Mouse (Mus musculus) lung, postnatal 0 days (tissue): ENCODE data around the gene Gucy1a1. TPM values are rescaled to one million over a fixed set of nuclear protein-coding genes. Genes with fewer than 3 reads are reported as not detected.

Experiments
- ATAC-seq: fragments of 200-750 bp; cut with Nextera tagmentation; 2 replicates; pipeline ENCODE4 v1.8.0; 2017; ENCODE audit warnings: moderate library complexity
- DNase-seq: peaks from one replicate; pipeline ENCODE4 v3.0.0-alpha.2; 2016; ENCODE audit warnings: low spot score
- H3K27ac ChIP-seq: fragments of 300-500 bp; sonication (generic); 2 replicates; pipeline ENCODE4 v1.5.1; 2014; ENCODE audit warnings: antibody characterized with exemption, mild to moderate bottlenecking, low read length, mixed read lengths
- H3K27me3 ChIP-seq: fragments of 300-500 bp; sonication (generic); replicated peaks from 2 replicates; pipeline ENCODE4 v1.6.1; 2014; ENCODE audit warnings: low read length, mixed read lengths; ENCODE audit not compliant: insufficient read depth
- H3K36me3 ChIP-seq: fragments of 300-500 bp; sonication (generic); 2 replicates; pipeline ENCODE4 v1.6.1; 2014; ENCODE audit warnings: low read length, mixed read lengths; ENCODE audit not compliant: insufficient read depth
- H3K4me1 ChIP-seq: fragments of 300-500 bp; sonication (generic); 2 replicates; pipeline ENCODE4 v1.6.1; 2014; ENCODE audit warnings: antibody characterized with exemption, low read depth, low read length, mixed read lengths; ENCODE audit not compliant: insufficient read depth
- H3K4me2 ChIP-seq: fragments of 300-500 bp; sonication (generic); replicated peaks from 2 replicates; pipeline ENCODE4 v1.6.1; 2014; ENCODE audit warnings: low read depth, mild to moderate bottlenecking, low read length, moderate library complexity, mixed read lengths
- H3K4me3 ChIP-seq: fragments of 300-500 bp; sonication (generic); 2 replicates; pipeline ENCODE4 v1.5.1; 2014; ENCODE audit warnings: low read depth, low read length
- H3K9ac ChIP-seq: fragments of 300-500 bp; sonication (generic); replicated peaks from 2 replicates; pipeline ENCODE4 v1.6.1; 2014; ENCODE audit warnings: low read depth, mild to moderate bottlenecking
- H3K9me3 ChIP-seq: fragments of 300-500 bp; sonication (generic); 2 replicates; pipeline ENCODE4 v1.6.1; 2016; ENCODE audit warnings: low read length, mixed read lengths
- CTCF ChIP-seq: IDR thresholded peaks from 2 replicates; pipeline ENCODE4 v1.5.1; 2016; ENCODE audit warnings: antibody characterized with exemption, mild to moderate bottlenecking
- EP300 ChIP-seq: IDR thresholded peaks from 2 replicates; pipeline ENCODE4 v1.6.1; 2016; ENCODE audit warnings: antibody characterized with exemption, mild to moderate bottlenecking, control low read depth
- WGBS: fragments of 180-500 bp; shearing (Covaris S2); extraction: QIAGEN DNeasy Blood & Tissue Kit; methylation state at CpG from one replicate; pipeline ENCODE4 v1.1.7; 2014; 5-methylcytosine and 5-hydroxymethylcytosine counted together
- polyA plus RNA-seq: library from polyadenylated mRNA; unstranded; fragments of >200 nt; fragmentation: Nextera tagmentation; extraction: Ambion mirVana; gene quantifications from 2 replicates; pipeline ENCODE4 v1.2.1, GENCODE M21; 2015

The Gucy1a1 gene
- polyA plus RNA-seq, 1 experiment from 2014 or later, result 101 TPM

GRCm38 (mm10) chr3:82073741-82074181 is 71.8 kb downstream of the Gucy1a1 start:
- H3K4me1 ChIP-seq, result no peaks in the 10 kb centered on the region
- 0 out of 2 replicates have a peak overlapping the region, but pooled peaks have one; percentile 73 for H3K27ac ChIP-seq
- H3K36me3 ChIP-seq, result no peaks in the 10 kb centered on the region
- no peaks in the 10 kb centered on the region for H3K27me3 ChIP-seq
- H3K9ac ChIP-seq, result peak overlapping the region; percentile 32
- DNase-seq (peak; percentile 63), ATAC-seq (peak; percentile 68)
- H3K4me2 ChIP-seq, result peak overlapping the region; percentile 81
- no peak for TF ChIP-seq EP300
- TF ChIP-seq CTCF, result no peak
- 0% methylated on average over 34 of the region's 34 CpGs for WGBS
- no peaks in the 10 kb centered on the region for H3K9me3 ChIP-seq
- H3K4me3 ChIP-seq, result peak overlapping the region; percentile 51

- no peaks in the 10 kb centered on the region for H3K9me3 ChIP-seq
- TF ChIP-seq EP300, result no peak
- TF ChIP-seq CTCF, result no peak
- H3K27ac ChIP-seq, result no peak overlapping the region
- no peaks in the 10 kb centered on the region for H3K4me1 ChIP-seq
- no peak overlapping the region for H3K4me2 ChIP-seq
- H3K9ac ChIP-seq, result no peak overlapping the region
- 70% methylated on average over 5 of the region's 5 CpGs for WGBS
- DNase-seq, result no peak
- no peak for ATAC-seq
- H3K4me3 ChIP-seq, result no peak overlapping the region
- H3K27me3 ChIP-seq, result no peaks in the 10 kb centered on the region
- H3K36me3 ChIP-seq, result no peaks in the 10 kb centered on the region
Observed at GRCm38 (mm10) chr3:82067830-82068229, 77.8 kb downstream of the Gucy1a1 start.

GRCm38 (mm10) chr3:82061402-82062180 is 84.0 kb downstream of the Gucy1a1 start:
- Histone ChIP-seq H3K27me3 (no peaks in the 10 kb centered on the region), H3K4me1 (no peaks in the 10 kb centered on the region; the same call in 1 of the 2 replicates), H3K36me3 (no peaks in the 10 kb centered on the region), H3K9ac (no peak overlapping the region), H3K4me3 (no peak overlapping the region), H3K4me2 (no peak overlapping the region), H3K27ac (no peak overlapping the region), H3K9me3 (no peaks in the 10 kb centered on the region)
- DNase-seq (peak; percentile 32), ATAC-seq (0 out of 2 replicates have a peak, but pooled peaks have one; percentile 25)
- no peak for TF ChIP-seq EP300
- TF ChIP-seq CTCF, result peak; percentile 41
- 24% methylated on average over 9 of the region's 9 CpGs for WGBS

GRCm38 (mm10) chr3:82057201-82057600 is 88.4 kb downstream of the Gucy1a1 start:
- no peak overlapping the region for H3K4me2 ChIP-seq
- TF ChIP-seq EP300 (peak; percentile 87), CTCF (no peak)
- H3K27ac ChIP-seq, result no peak overlapping the region
- DNase-seq (peak; percentile 92), ATAC-seq (peak; percentile 93)
- H3K9ac ChIP-seq, result no peak overlapping the region
- H3K27me3 ChIP-seq, result no peaks in the 10 kb centered on the region
- 6% methylated on average over 5 of the region's 5 CpGs for WGBS
- no peak overlapping the region for H3K4me3 ChIP-seq
- H3K9me3 ChIP-seq, result no peaks in the 10 kb centered on the region
- no peaks in the 10 kb centered on the region for H3K36me3 ChIP-seq
- H3K4me1 ChIP-seq, result no peaks in the 10 kb centered on the region; the same call in 1 of the 2 replicates

GRCm38 (mm10) chr3:82054283-82054974 is 91.2 kb downstream of the Gucy1a1 start:
- WGBS, result 18% methylated on average over 5 of the region's 5 CpGs
- no peaks in the 10 kb centered on the region for H3K9me3 ChIP-seq
- no peak for ATAC-seq

GRCm38 (mm10) chr3:82052029-82052428 is 93.6 kb downstream of the Gucy1a1 start:
- ATAC-seq (no peak), DNase-seq (no peak)
- no peaks in the 10 kb centered on the region for H3K27me3 ChIP-seq
- no peak overlapping the region for H3K4me3 ChIP-seq
- H3K4me2 ChIP-seq, result no peak overlapping the region
- WGBS, result 52% methylated on average over 2 of the region's 2 CpGs
- no peaks in the 10 kb centered on the region for H3K36me3 ChIP-seq
- no peaks in the 10 kb centered on the region for H3K9me3 ChIP-seq
- no peak overlapping the region for H3K27ac ChIP-seq
- H3K4me1 ChIP-seq, result peaks cover 3% of the 10 kb centered on the region; the same call in 1 of the 2 replicates
- TF ChIP-seq CTCF, result no peak
- TF ChIP-seq EP300, result no peak
- H3K9ac ChIP-seq, result no peak overlapping the region

More at GRCm38 (mm10) chr3:82054283-82054974, 91.2 kb downstream of the Gucy1a1 start:
- no peaks in the 10 kb centered on the region; the same call in 1 of the 2 replicates for H3K4me1 ChIP-seq
- no peaks in the 10 kb centered on the region for H3K27me3 ChIP-seq
- H3K4me2 ChIP-seq, result no peak overlapping the region
- TF ChIP-seq EP300 (no peak), CTCF (no peak)
- H3K9ac ChIP-seq, result no peak overlapping the region
- no peak for DNase-seq
- no peaks in the 10 kb centered on the region for H3K36me3 ChIP-seq
- 0 out of 2 replicates have a peak overlapping the region, but pooled peaks have one; percentile 2 for H3K27ac ChIP-seq
- no peak overlapping the region for H3K4me3 ChIP-seq
